10 mouse cellular contexts compared by ENCODE assay signal in the genomic region with DNA sequence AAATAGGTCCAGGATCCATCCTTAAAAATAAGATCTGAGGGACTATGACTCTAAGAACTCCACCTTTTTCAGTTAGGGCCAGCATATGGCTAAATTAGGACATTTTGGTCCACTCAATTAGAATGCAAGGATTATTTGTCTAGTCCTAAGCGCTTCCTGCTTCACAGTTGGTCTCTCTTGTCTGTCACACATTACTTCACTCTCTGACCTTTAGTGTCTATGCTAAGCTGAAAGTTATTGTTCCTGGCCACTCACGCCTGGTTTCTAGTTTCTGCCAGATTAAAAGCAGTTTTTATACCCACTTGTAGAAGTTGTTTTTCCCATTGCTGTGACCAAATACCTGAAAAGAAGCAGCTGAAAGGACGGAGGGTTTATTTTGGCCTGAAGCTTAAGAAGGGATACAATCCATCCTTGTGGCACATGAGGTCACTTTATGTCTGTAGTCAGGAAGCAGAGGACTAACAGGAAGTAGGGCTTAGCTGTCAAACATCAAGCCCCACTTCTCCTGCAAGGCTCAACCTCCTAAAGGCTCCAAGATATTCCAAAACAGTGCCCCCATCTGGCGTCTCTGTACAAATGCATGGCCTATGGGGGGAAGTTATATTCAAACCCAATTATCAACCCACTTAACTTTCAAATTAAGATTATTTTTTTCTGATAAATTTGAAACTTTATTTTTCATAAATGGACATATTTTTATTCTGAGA.
DNase-seq lines count a peak whose midpoint lies in the region; ATAC-seq lines count a peak whose summit lies in the region.
"Had no signal": no experiment of that assay in that cellular context is flagged by ENCODE, and none has a peak within 500 bp of the region (broad histone marks: within the 10 kb centered on the region; RNA-seq: fewer than 3 reads in every experiment).

No protein-coding gene starts in this region.

- 62% methylated on average over 4 of the region's 4 CpGs for WGBS in embryonic facial prominence, embryonic 14.5 days
- 49% methylated on average over 4 of the region's 4 CpGs for WGBS in embryonic facial prominence, embryonic 10.5 days
- WGBS in lung, embryonic 16.5 days: 58% methylated on average over 4 of the region's 4 CpGs

- no peak overlapping the region for H3K4me3 ChIP-seq in embryonic facial prominence, embryonic 14.5 days (ENCODE audit: low read depth, low read length)
- no peak overlapping the region for H3K4me3 ChIP-seq in embryonic facial prominence, embryonic 10.5 days
- H3K4me3 ChIP-seq in lung, embryonic 16.5 days (ENCODE audit: low read length): no peak overlapping the region
- H3K4me3 ChIP-seq: limb, embryonic 10.5 days had no signal

- H3K4me1 ChIP-seq in embryonic facial prominence, embryonic 14.5 days (ENCODE audit: control insufficient read depth, insufficient read depth, low read length): peaks cover 11% of the 10 kb centered on the region
- H3K4me1 ChIP-seq in embryonic facial prominence, embryonic 10.5 days: peaks cover 31% of the 10 kb centered on the region
- peaks cover 8% of the 10 kb centered on the region for H3K4me1 ChIP-seq in lung, embryonic 16.5 days (replicated peaks; ENCODE audit: control insufficient read depth, insufficient read depth, low read length)

- H3K9me3 ChIP-seq in embryonic facial prominence, embryonic 14.5 days (ENCODE audit: control insufficient read depth, low read length): no peaks in the 10 kb centered on the region
- H3K9me3 ChIP-seq in embryonic facial prominence, embryonic 10.5 days: no peaks in the 10 kb centered on the region
- no peaks in the 10 kb centered on the region for H3K9me3 ChIP-seq in lung, embryonic 16.5 days (ENCODE audit: control insufficient read depth, low read length)
- H3K9me3 ChIP-seq: limb, embryonic 10.5 days had no signal

- ATAC-seq in embryonic facial prominence, embryonic 14.5 days (ENCODE audit: low read depth): no peak
- ATAC-seq in lung, embryonic 16.5 days (ENCODE audit: low read depth): peak; percentile 48; the same call in 1 of the 2 replicates

- DNase-seq in embryonic facial prominence, embryonic 14.5 days (ENCODE audit: low spot score): peak; percentile 23
- no peak for DNase-seq in embryonic facial prominence, embryonic 10.5 days (ENCODE audit: low spot score)
- DNase-seq in lung, postnatal 4 days: no peak
- DNase-seq in R1 (ENCODE audit: low read depth, low spot score): peak; percentile 12
- DNase-seq in lung, postnatal 25 days (ENCODE audit: low spot score): peak; percentile 51
- no peak for DNase-seq in layer of hippocampus, postnatal 36 days
- DNase-seq in right cerebral cortex, adult 18-20 months: no peak
- DNase-seq: adrenal gland, adult 8-10 months had no signal

- no peaks in the 10 kb centered on the region for H3K27me3 ChIP-seq in embryonic facial prominence, embryonic 14.5 days (replicated peaks; ENCODE audit: control insufficient read depth, insufficient read depth, low read length)
- peaks cover 37% of the 10 kb centered on the region for H3K27me3 ChIP-seq in embryonic facial prominence, embryonic 10.5 days (replicated peaks; ENCODE audit: low read depth, poor library complexity, severe bottlenecking)
- no peaks in the 10 kb centered on the region for H3K27me3 ChIP-seq in lung, embryonic 16.5 days (ENCODE audit: control insufficient read depth, insufficient read depth, low read depth, low read length)

- H3K4me2 ChIP-seq in embryonic facial prominence, embryonic 14.5 days (ENCODE audit: low read depth, low read length): no peak overlapping the region
- no peak overlapping the region for H3K4me2 ChIP-seq in lung, embryonic 16.5 days (ENCODE audit: low read depth, low read length)

- H3K9ac ChIP-seq in embryonic facial prominence, embryonic 14.5 days (ENCODE audit: low read depth, low read length): no peak overlapping the region
- H3K9ac ChIP-seq in lung, embryonic 16.5 days (ENCODE audit: low read length): no peak overlapping the region

- no peak overlapping the region for H3K27ac ChIP-seq in embryonic facial prominence, embryonic 14.5 days (replicated peaks; ENCODE audit: low read depth, low read length)
- no peak overlapping the region for H3K27ac ChIP-seq in embryonic facial prominence, embryonic 10.5 days (replicated peaks)
- H3K27ac ChIP-seq in lung, embryonic 16.5 days (ENCODE audit: low read length): no peak overlapping the region
- H3K27ac ChIP-seq: limb, embryonic 10.5 days had no signal

- H3K36me3 ChIP-seq in embryonic facial prominence, embryonic 14.5 days (ENCODE audit: control insufficient read depth, insufficient read depth, low read length): no peaks in the 10 kb centered on the region
- no peaks in the 10 kb centered on the region for H3K36me3 ChIP-seq in embryonic facial prominence, embryonic 10.5 days (replicated peaks)
- H3K36me3 ChIP-seq in lung, embryonic 16.5 days (ENCODE audit: control insufficient read depth, insufficient read depth, low read length): no peaks in the 10 kb centered on the region
- H3K36me3 ChIP-seq: limb, embryonic 10.5 days had no signal

Comparison
In these comparisons a context has a peak if more than half of its experiments do, and no peak if none do; other contexts are left out.
1. DNase-seq: peak in embryonic facial prominence, embryonic 14.5 days (single experiment), R1 (single experiment) and lung, postnatal 25 days (single experiment); none in embryonic facial prominence, embryonic 10.5 days (single experiment), lung, postnatal 4 days (0 of 2), layer of hippocampus, postnatal 36 days (0 of 2) and right cerebral cortex, adult 18-20 months (single experiment).